Mouse (Mus musculus): ENCODE results near the gene Dtl.
"Not testable (repeated sequence)": the region's sequence is repeated elsewhere in the genome, so short reads cannot be mapped to it uniquely, and the experiment has no call there.

Dtl gene

GRCm38 (mm10) chr1:191517056-191517455, 58.3 kb downstream of the Dtl start:
- peak; percentile 74 for DNase-seq

GRCm38 (mm10) chr1:191516351-191516750, 59.0 kb downstream of the Dtl start:
- not testable (repeated sequence) for DNase-seq

- no peak for DNase-seq
Measured at GRCm38 (mm10) chr1:191513195-191513594, 62.1 kb downstream of the Dtl start.

- no peak for DNase-seq
Measured at GRCm38 (mm10) chr1:191512383-191512782, 63.0 kb downstream of the Dtl start.

GRCm38 (mm10) chr1:191511503-191511902, 63.8 kb downstream of the Dtl start:
- no peak for DNase-seq

GRCm38 (mm10) chr1:191509865-191510264, 65.5 kb downstream of the Dtl start:
- no peak for DNase-seq

- no peak for DNase-seq
Measured at GRCm38 (mm10) chr1:191509131-191509530, 66.2 kb downstream of the Dtl start.

GRCm38 (mm10) chr1:191506791-191507190, 68.6 kb downstream of the Dtl start:
- DNase-seq: no peak

GRCm38 (mm10) chr1:191499666-191500065, 75.7 kb downstream of the Dtl start:
- no peak for DNase-seq

- no peak for DNase-seq
Measured at GRCm38 (mm10) chr1:191498271-191498955, 76.9 kb downstream of the Dtl start.

GRCm38 (mm10) chr1:191496676-191497075, 78.7 kb downstream of the Dtl start:
- no peak for DNase-seq

- DNase-seq: peak; percentile 12
Measured at GRCm38 (mm10) chr1:191495051-191495467, 80.3 kb downstream of the Dtl start.

- DNase-seq: peak; percentile 13
Measured at GRCm38 (mm10) chr1:191494303-191494655, 81.1 kb downstream of the Dtl start.

- peak; percentile 32 for DNase-seq
Measured at GRCm38 (mm10) chr1:191493476-191494302, 81.7 kb downstream of the Dtl start.

- no peak for DNase-seq
Measured at GRCm38 (mm10) chr1:191490446-191490845, 84.9 kb downstream of the Dtl start.

Measured in retina, postnatal 1 day (tissue).